ENCODE assay signal across 28 mouse cellular contexts in genomic region chr15:103051670-103052069, GRCm38 (mm10). TPM values are rescaled to one million over a fixed set of nuclear protein-coding genes. Genes with fewer than 3 reads are reported as not detected.
"Had no signal": no experiment of that assay in that cellular context is flagged by ENCODE, and none has a peak within 500 bp of the region (broad histone marks: within the 10 kb centered on the region; RNA-seq: fewer than 3 reads in every experiment).

No protein-coding gene starts in this region.

- H3K4me3 ChIP-seq: limb, embryonic 12.5 days; limb, embryonic 15.5 days; megakaryocyte, embryonic 14.5 days; midbrain, embryonic 10.5 days; midbrain, embryonic 13.5 days; myocyte; stomach, embryonic 15.5 days had no signal

- H3K4me1 ChIP-seq: limb, embryonic 15.5 days; megakaryocyte, embryonic 14.5 days; midbrain, embryonic 10.5 days; midbrain, embryonic 13.5 days had no signal

- DNase-seq: kidney, adult 9 months; kidney, postnatal 4 days; left cerebral cortex, postnatal 4 days; liver, postnatal 0 days; lung, embryonic 14.5 days; right cerebral cortex, adult 18-20 months; right cerebral cortex, postnatal 14 days; spleen, adult 18-20 months; thymus, postnatal 25 days had no signal

- H3K4me2 ChIP-seq: limb, embryonic 12.5 days; limb, embryonic 15.5 days; liver, embryonic 11.5 days; lung, embryonic 14.5 days; midbrain, embryonic 13.5 days; stomach, embryonic 15.5 days had no signal

- H3K36me3 ChIP-seq: limb, embryonic 12.5 days; limb, embryonic 15.5 days; midbrain, embryonic 10.5 days; midbrain, embryonic 13.5 days; stomach, embryonic 15.5 days had no signal

- H3K9ac ChIP-seq: limb, embryonic 12.5 days; limb, embryonic 15.5 days; liver, embryonic 14.5 days; liver, postnatal 0 days; lung, embryonic 14.5 days; midbrain, embryonic 13.5 days; stomach, embryonic 15.5 days had no signal

- ATAC-seq: intestine, postnatal 0 days; liver, postnatal 0 days; lung, postnatal 0 days; midbrain, embryonic 13.5 days; midbrain, embryonic 16.5 days had no signal

- H3K27ac ChIP-seq: limb, embryonic 12.5 days; limb, embryonic 15.5 days; liver, embryonic 14.5 days; macrophage; midbrain, embryonic 10.5 days; midbrain, embryonic 13.5 days; stomach, embryonic 15.5 days had no signal

- H3K9me3 ChIP-seq: limb, embryonic 12.5 days; limb, embryonic 15.5 days; megakaryocyte, embryonic 14.5 days; midbrain, embryonic 10.5 days; midbrain, embryonic 13.5 days; stomach, embryonic 15.5 days had no signal

- H3K27me3 ChIP-seq: stomach, embryonic 15.5 days had no signal

RNA-seq across cellular contexts. Expression of gene Hoxc4, which starts 32.9 kb away (rescaled TPM):
- total RNA-seq: layer of hippocampus, adult 18-20 months; layer of hippocampus, postnatal 14 days; left cerebral cortex, adult 8-10 months; left cerebral cortex, postnatal 14 days; left cerebral cortex, postnatal 4 days had no signal
- polyA plus RNA-seq: macrophage; midbrain, embryonic 10.5 days; midbrain, embryonic 16.5 days had no signal

RNA-seq across cellular contexts. Expression of gene Hoxc6, which starts 53.6 kb away (rescaled TPM):
- total RNA-seq: layer of hippocampus, adult 18-20 months; layer of hippocampus, postnatal 14 days; left cerebral cortex, adult 8-10 months; left cerebral cortex, postnatal 14 days; left cerebral cortex, postnatal 4 days; monocyte, adult 5-6 weeks had no signal
- polyA plus RNA-seq: liver, postnatal 0 days; lung, embryonic 14.5 days; lung, postnatal 0 days; macrophage; midbrain, embryonic 10.5 days; midbrain, embryonic 13.5 days; midbrain, embryonic 16.5 days; thymus, postnatal 0 days had no signal
